Mouse (Mus musculus) C2C12 (cell line): ENCODE measurements at regions not wholly inside any gene's neighbourhood (a gene's known extent, or its start where the extent isn't known, plus 50 kb on each side); places are given as distances from the start of the nearest gene placed in this dataset.

ENCODE experiments used
- CEBPB ChIP-seq: IDR thresholded peaks from one replicate; pipeline ENCODE4 v1.6.1; 2011; ENCODE audit warnings: low read depth, mild to moderate bottlenecking, control low read depth, moderate library complexity
- CTCF ChIP-seq: IDR thresholded peaks from one replicate; pipeline ENCODE4 v1.5.1; 2011; ENCODE audit not compliant: control insufficient read depth, insufficient read depth, insufficient read length
- FOSL1 ChIP-seq: IDR thresholded peaks from one replicate; pipeline ENCODE4 v1.8.0; 2011; ENCODE audit warnings: mild to moderate bottlenecking, low read length; ENCODE audit not compliant: poor library complexity, insufficient read depth, severe bottlenecking
- MAX ChIP-seq: IDR thresholded peaks from one replicate; pipeline ENCODE4 v1.6.1; 2011; ENCODE audit warnings: mild to moderate bottlenecking, control low read depth
- MYOD1 ChIP-seq: IDR thresholded peaks from one replicate; pipeline ENCODE4 v1.6.1; 2011; ENCODE audit warnings: low read depth; ENCODE audit not compliant: control insufficient read depth, insufficient read length
- MYOG ChIP-seq: IDR thresholded peaks from one replicate; pipeline ENCODE4 v1.6.1; 2011; ENCODE audit not compliant: control insufficient read depth, insufficient read length; ENCODE audit errors: extremely low read depth
- USF1 ChIP-seq: IDR thresholded peaks from one replicate; pipeline ENCODE4 v1.6.1; 2011; ENCODE audit warnings: low read depth, mild to moderate bottlenecking, control low read depth, moderate library complexity

DNA sequence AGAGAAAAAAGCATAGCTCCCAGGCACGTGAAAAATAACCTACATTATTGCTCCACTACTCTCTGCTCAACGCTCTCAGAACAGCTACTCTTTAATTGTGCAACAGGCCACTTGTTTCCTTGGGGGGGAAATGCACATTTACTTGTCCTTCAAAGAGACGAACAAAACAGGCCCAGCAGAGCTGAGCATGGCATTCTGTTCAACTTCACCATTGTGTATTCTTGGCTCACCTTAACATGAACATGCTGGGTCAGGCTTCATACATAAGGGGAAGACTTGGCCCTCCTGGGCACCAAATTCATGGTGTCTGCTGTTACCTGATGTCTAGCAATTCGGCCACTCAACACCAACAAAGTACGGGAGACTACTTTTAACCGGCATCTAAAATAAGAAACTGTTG is 618.3 kb downstream of the Ipo11 start:
- no peak for TF ChIP-seq CTCF
- no peak for TF ChIP-seq MAX
- no peak for TF ChIP-seq MYOD1
- no peak for TF ChIP-seq USF1
- TF ChIP-seq MYOG = no peak
- no peak for TF ChIP-seq FOSL1
- no peak for TF ChIP-seq CEBPB
